16 mouse cellular contexts compared by ENCODE assay signal in genomic region chr11:109427353-109427752, GRCm38 (mm10). TPM values are rescaled to one million over a fixed set of nuclear protein-coding genes. Genes with fewer than 3 reads are reported as not detected.
DNase-seq lines count a peak whose midpoint lies in the region; ATAC-seq lines count a peak whose summit lies in the region.
"Had no signal": no experiment of that assay in that cellular context is flagged by ENCODE, and none has a peak within 500 bp of the region (broad histone marks: within the 10 kb centered on the region; RNA-seq: fewer than 3 reads in every experiment).

No protein-coding gene starts in this region.

- no peak overlapping the region for H3K27ac ChIP-seq in kidney, embryonic 15.5 days
- H3K27ac ChIP-seq in midbrain, embryonic 12.5 days (replicated peaks) = no peak overlapping the region

- H3K36me3 ChIP-seq in kidney, embryonic 15.5 days = peaks cover 38% of the 10 kb centered on the region
- peaks cover 36% of the 10 kb centered on the region for H3K36me3 ChIP-seq in midbrain, embryonic 12.5 days

- H3K4me1 ChIP-seq in kidney, embryonic 15.5 days = peaks cover 16% of the 10 kb centered on the region
- H3K4me1 ChIP-seq in midbrain, embryonic 12.5 days = peaks cover 17% of the 10 kb centered on the region

- H3K4me3 ChIP-seq in kidney, embryonic 15.5 days (replicated peaks) = no peak overlapping the region
- H3K4me3 ChIP-seq in midbrain, embryonic 12.5 days = no peak overlapping the region; the same call in 1 of the 2 replicates

- H3K4me2 ChIP-seq in kidney, embryonic 15.5 days = peak overlapping the region; percentile 75; the same call in 1 of the 2 replicates
- H3K4me2 ChIP-seq in midbrain, embryonic 12.5 days (replicated peaks) = peak overlapping the region; percentile 65

- no peak for DNase-seq in kidney, postnatal 10 days
- peak; percentile 53 for DNase-seq in testis, postnatal 14 days (ENCODE audit: low spot score)
- DNase-seq in testis, postnatal 10 days (ENCODE audit: low spot score) = no peak
- no peak for DNase-seq in frontal cortex, postnatal 36 days (ENCODE audit: low spot score in 2 of 2)
- no peak for DNase-seq in layer of hippocampus, adult 9-11 months
- DNase-seq: cerebellum, adult 18-20 months; gastrocnemius, postnatal 25 days; lung, adult 18-20 months; right cerebral cortex, adult 18-20 months had no signal

- no peaks in the 10 kb centered on the region for H3K9me3 ChIP-seq in kidney, embryonic 15.5 days (replicated peaks)
- no peaks in the 10 kb centered on the region for H3K9me3 ChIP-seq in midbrain, embryonic 12.5 days
- H3K9me3 ChIP-seq: heart, embryonic 12.5 days had no signal

- no peak overlapping the region for H3K9ac ChIP-seq in kidney, embryonic 15.5 days
- no peak overlapping the region for H3K9ac ChIP-seq in midbrain, embryonic 12.5 days (replicated peaks)
- H3K9ac ChIP-seq: heart, embryonic 12.5 days had no signal

- H3K27me3 ChIP-seq in kidney, embryonic 15.5 days = no peaks in the 10 kb centered on the region
- H3K27me3 ChIP-seq in midbrain, embryonic 12.5 days = 0 out of 2 replicates have a peak, but pooled peaks cover 4% of the 10 kb centered on the region
- H3K27me3 ChIP-seq: heart, embryonic 12.5 days had no signal

- ATAC-seq in kidney, embryonic 15.5 days (replicated peaks; ENCODE audit: low FRiP score) = no peak
- ATAC-seq in midbrain, embryonic 12.5 days (ENCODE audit: low FRiP score, low read depth) = no peak
- ATAC-seq in cerebellum, adult (ENCODE audit: insufficient number of reproducible peaks, low FRiP score, low TSS enrichment) = no peak
- ATAC-seq: inflammation-experienced regulatory T-cells, adult 6 months had no signal

- WGBS in kidney, embryonic 15.5 days = 92% methylated on average over 5 of the region's 5 CpGs
- 97% methylated on average over 5 of the region's 5 CpGs for WGBS in midbrain, embryonic 12.5 days

RNA-seq across cellular contexts. Expression of gene Amz2, which starts 1.6 kb away (rescaled TPM):
- polyA plus RNA-seq in kidney, embryonic 15.5 days (2015; fragmentation: Nextera tagmentation; extraction: Ambion mirVana) = 37.1 and 44.6 TPM in 2 replicates
- polyA plus RNA-seq in midbrain, embryonic 12.5 days (2016; fragmentation: Nextera tagmentation; extraction: Ambion mirVana) = 47.0 and 47.1 TPM in 2 replicates

RNA-seq across cellular contexts. Expression of gene 9930022D16Rik, which starts 13.6 kb away (rescaled TPM):
- not detected in 2 replicates for polyA plus RNA-seq in kidney, embryonic 15.5 days (2015; fragmentation: Nextera tagmentation; extraction: Ambion mirVana)
- polyA plus RNA-seq in midbrain, embryonic 12.5 days (2016; fragmentation: Nextera tagmentation; extraction: Ambion mirVana) = not detected in 2 replicates
- polyA plus RNA-seq: heart, embryonic 12.5 days; kidney, embryonic 16.5 days; testis, adult 2 months had no signal

RNA-seq across cellular contexts. Expression of gene Arsg, which starts 45.8 kb away (rescaled TPM):
- 4.7 and 5.4 TPM in 2 replicates for polyA plus RNA-seq in kidney, embryonic 15.5 days (2015; fragmentation: Nextera tagmentation; extraction: Ambion mirVana)
- 2.4 and 3.2 TPM in 2 replicates for polyA plus RNA-seq in midbrain, embryonic 12.5 days (2016; fragmentation: Nextera tagmentation; extraction: Ambion mirVana)

RNA-seq across cellular contexts. Expression of gene Slc16a6, which starts 46.0 kb away (rescaled TPM):
- 8.8 and 10.5 TPM in 2 replicates for polyA plus RNA-seq in kidney, embryonic 15.5 days (2015; fragmentation: Nextera tagmentation; extraction: Ambion mirVana)
- 3.3 and 3.5 TPM in 2 replicates for polyA plus RNA-seq in midbrain, embryonic 12.5 days (2016; fragmentation: Nextera tagmentation; extraction: Ambion mirVana)
